Mouse (Mus musculus) forebrain, embryonic 12.5 days (tissue): ENCODE measurements around the gene Cma2. TPM values are rescaled to one million over a fixed set of nuclear protein-coding genes. Genes with fewer than 3 reads are reported as not detected.
"Not testable (repeated sequence)": the region's sequence is repeated elsewhere in the genome, so short reads cannot be mapped to it uniquely, and the experiment has no call there.

Experiments
- ATAC-seq: fragments of 200-750 bp; cut with Nextera tagmentation; 2 replicates; pipeline ENCODE4 v1.8.0; 2017; ENCODE audit warnings: moderate TSS enrichment; ENCODE audit not compliant: low FRiP score
- H3K27ac ChIP-seq: fragments of 300-500 bp; sonication (generic); 2 replicates; pipeline ENCODE4 v1.5.1; 2016; ENCODE audit warnings: mild to moderate bottlenecking
- H3K27me3 ChIP-seq: fragments of 300-500 bp; sonication (generic); 2 replicates; pipeline ENCODE4 v1.6.1; 2016; ENCODE audit warnings: mild to moderate bottlenecking
- H3K36me3 ChIP-seq: fragments of 300-500 bp; sonication (generic); replicated peaks from 2 replicates; pipeline ENCODE4 v1.6.1; 2016; ENCODE audit warnings: mild to moderate bottlenecking
- H3K4me1 ChIP-seq: fragments of 300-500 bp; sonication (generic); 2 replicates; pipeline ENCODE4 v1.6.1; 2016
- H3K4me2 ChIP-seq: fragments of 300-500 bp; sonication (generic); 2 replicates; pipeline ENCODE4 v1.6.1; 2016; ENCODE audit warnings: mild to moderate bottlenecking, moderate library complexity
- H3K4me3 ChIP-seq: fragments of 300-500 bp; sonication (generic); replicated peaks from 2 replicates; pipeline ENCODE4 v1.5.1; 2016; ENCODE audit warnings: mild to moderate bottlenecking
- H3K9ac ChIP-seq: fragments of 300-500 bp; sonication (generic); 2 replicates; pipeline ENCODE4 v1.6.1; 2016; ENCODE audit warnings: mild to moderate bottlenecking
- H3K9me3 ChIP-seq: fragments of 300-500 bp; sonication (generic); 2 replicates; pipeline ENCODE4 v1.6.1; 2016
- WGBS: fragments of 180-500 bp; shearing (Covaris S2); methylation state at CpG from one replicate; pipeline ENCODE4 v1.1.7; 2016; 5-methylcytosine and 5-hydroxymethylcytosine counted together
- polyA plus RNA-seq: library from polyadenylated mRNA; unstranded; fragments of >200 nt; fragmentation: Nextera tagmentation; extraction: Ambion mirVana; gene quantifications from 2 replicates; pipeline ENCODE4 v1.2.1, GENCODE M21; 2016

Cma2 gene
- polyA plus RNA-seq, 1 experiment from 2014 or later = not detected

DNA sequence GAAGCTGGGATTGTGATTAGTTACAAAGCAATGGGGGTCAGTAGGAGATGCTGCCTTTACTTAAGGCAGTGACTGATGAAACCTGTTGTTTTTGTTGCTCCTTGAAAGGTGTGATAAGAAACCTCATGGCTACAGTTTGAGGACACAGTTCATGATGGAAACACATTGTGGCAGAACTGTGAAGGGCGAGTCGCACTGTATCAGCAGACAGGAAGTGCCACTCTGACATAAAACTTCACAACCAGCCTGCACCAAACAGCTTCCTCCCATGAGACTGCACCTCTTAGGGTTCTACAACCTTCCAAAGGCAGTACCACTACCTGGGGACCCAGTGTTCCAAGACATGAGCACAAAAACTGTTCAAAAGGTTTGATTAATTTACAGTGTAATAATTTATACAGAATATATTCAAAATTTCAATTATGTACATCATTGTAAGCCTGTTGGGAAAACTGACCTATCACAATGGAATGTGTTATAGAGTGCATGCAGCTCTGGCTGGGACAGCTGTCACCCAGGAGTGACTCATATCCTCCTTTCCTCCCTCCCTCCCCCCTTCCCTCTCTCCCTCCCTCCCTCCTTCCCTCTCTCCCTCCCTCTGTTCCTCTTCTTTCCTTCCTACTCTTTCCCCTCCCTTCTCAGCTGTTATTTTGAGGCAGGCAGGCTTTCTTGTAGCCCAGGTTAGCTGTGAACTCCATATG is 4.4 kb upstream of the Cma2 start:
- WGBS = 88% methylated on average over 2 of the region's 2 CpGs
- no peak for ATAC-seq
- no peak overlapping the region for H3K4me2 ChIP-seq
- no peak overlapping the region for H3K27ac ChIP-seq
- no peak overlapping the region for H3K9ac ChIP-seq
- no peaks in the 10 kb centered on the region for H3K36me3 ChIP-seq
- no peaks in the 10 kb centered on the region for H3K4me1 ChIP-seq
- no peaks in the 10 kb centered on the region for H3K9me3 ChIP-seq
- no peaks in the 10 kb centered on the region for H3K27me3 ChIP-seq
- H3K4me3 ChIP-seq = no peak overlapping the region

DNA sequence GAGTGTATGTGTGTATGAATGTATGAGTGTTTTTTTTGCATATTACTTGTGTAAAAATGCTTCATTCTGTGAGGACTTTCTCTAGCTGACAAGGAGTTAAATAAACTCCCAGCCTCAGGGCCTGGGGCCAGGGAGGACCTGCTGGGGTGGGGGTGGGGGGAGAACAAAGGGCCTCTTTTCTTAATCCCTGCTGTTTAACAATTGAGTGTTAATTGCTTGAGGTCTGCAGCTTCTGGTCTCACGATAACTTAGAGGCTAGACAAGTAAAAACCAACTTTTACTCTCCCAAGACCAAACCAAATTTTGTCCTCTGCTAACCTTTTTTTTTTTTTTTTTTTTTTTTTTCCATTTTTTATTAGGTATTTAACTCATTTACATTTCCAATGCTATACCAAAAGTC is 12.5 kb downstream of the Cma2 start:
- Histone ChIP-seq H3K9me3 (no peaks in the 10 kb centered on the region), H3K4me2 (no peak overlapping the region), H3K27me3 (no peaks in the 10 kb centered on the region), H3K27ac (peak overlapping the region; percentile 71), H3K4me3 (no peak overlapping the region), H3K9ac (no peak overlapping the region), H3K4me1 (peaks cover 4% of the 10 kb centered on the region), H3K36me3 (no peaks in the 10 kb centered on the region)
- WGBS = 0% methylated on average over 1 of the region's 1 CpGs
- ATAC-seq = 0 out of 2 replicates have a peak, but pooled peaks have one; percentile 33

DNA sequence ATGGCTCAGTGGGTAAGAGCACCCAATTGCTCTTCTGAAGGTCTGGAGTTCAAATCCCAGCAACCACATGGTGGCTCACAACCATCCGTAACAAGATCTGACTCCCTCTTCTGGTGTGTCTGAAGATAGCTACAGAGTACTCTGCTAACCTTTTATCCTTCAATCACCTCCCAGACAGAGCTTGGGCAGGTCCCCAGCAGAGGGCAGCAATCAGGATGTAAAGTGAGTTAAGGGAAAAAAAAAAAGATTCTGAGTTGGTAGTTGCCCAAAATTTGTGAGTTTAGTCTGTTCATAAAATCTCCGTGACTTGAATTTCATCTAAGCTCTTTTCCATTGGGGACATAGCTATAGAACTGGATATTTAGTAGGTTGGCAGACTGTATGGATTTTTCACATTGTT is 13.1 kb downstream of the Cma2 start:
- not testable (repeated sequence) for H3K27ac ChIP-seq, ATAC-seq, H3K27me3 ChIP-seq, H3K9ac ChIP-seq, H3K9me3 ChIP-seq, H3K4me2 ChIP-seq, H3K4me1 ChIP-seq, H3K4me3 ChIP-seq, H3K36me3 ChIP-seq
- 44% methylated on average over 2 of the region's 2 CpGs for WGBS

DNA sequence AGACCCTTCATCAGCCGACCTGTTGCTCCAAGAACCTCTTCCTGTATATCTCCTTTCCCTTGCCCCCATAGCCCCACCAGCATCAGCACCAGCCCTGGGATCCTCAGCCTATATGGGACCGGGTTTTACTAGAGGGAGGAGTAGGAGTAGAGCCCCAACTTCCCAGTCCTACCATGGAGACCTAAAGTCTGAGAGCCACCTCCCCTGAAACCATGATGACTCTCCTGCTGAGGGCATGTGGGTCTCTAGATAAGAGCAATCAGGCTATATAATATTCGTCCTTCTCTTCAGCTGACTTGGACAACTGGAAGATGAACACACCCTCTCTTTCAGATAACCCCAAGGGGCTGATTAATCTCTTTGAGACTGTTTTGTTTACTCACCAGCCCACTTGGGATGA is 36.7 kb downstream of the Cma2 start:
- not testable (repeated sequence) for ATAC-seq, H3K4me2 ChIP-seq, H3K9ac ChIP-seq, H3K4me1 ChIP-seq, H3K27me3 ChIP-seq, H3K27ac ChIP-seq, H3K36me3 ChIP-seq, H3K4me3 ChIP-seq, H3K9me3 ChIP-seq
- 95% methylated on average over 2 of the region's 3 CpGs for WGBS

DNA sequence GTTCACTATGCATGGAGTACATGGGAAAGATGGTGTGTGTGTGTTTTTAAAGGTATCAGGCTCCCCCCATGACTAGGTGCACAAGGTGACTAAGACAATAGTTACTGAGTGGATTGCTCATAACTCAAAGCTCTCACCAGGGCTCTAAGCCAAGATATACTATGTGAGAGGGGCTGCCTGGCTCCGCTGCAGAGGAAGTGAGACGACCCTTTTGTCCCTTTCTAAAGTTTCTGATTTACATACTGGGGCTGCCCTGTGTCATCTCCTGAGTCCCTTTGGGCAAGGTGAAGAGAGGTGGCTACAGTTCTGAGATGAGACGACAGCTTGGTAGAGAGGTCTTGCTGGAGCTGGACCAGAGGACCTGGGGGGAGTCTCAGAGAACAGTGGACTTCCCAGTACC is 62.4 kb downstream of the Cma2 start:
- Histone ChIP-seq H3K27me3 (no peaks in the 10 kb centered on the region), H3K4me3 (no peak overlapping the region), H3K4me2 (no peak overlapping the region), H3K36me3 (no peaks in the 10 kb centered on the region), H3K4me1 (no peaks in the 10 kb centered on the region), H3K9me3 (no peaks in the 10 kb centered on the region), H3K27ac (no peak overlapping the region), H3K9ac (no peak overlapping the region)
- WGBS = 68% methylated on average over 3 of the region's 3 CpGs
- ATAC-seq = no peak

DNA sequence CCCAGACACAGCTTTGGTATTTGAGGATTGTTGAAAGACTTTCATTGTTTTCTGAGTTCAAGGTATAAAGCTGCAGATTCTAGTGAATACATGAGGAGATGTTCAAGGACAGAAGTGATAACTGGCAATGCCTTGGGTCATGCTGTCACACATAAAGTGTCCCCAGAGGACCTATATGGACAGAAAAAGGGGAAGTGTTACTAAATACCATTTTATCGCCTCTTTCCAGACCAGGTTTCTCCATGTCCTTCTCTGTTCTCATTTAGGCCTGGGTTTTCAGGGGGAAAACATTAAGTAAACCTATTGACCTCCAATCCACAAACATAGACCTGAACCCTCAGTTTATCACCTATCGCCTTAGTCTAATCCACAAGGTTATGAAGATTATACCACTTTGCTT is 63.1 kb downstream of the Cma2 start:
- 95% methylated on average over 2 of the region's 2 CpGs for WGBS
- ATAC-seq = no peak
- Histone ChIP-seq H3K4me2 (no peak overlapping the region), H3K4me1 (no peaks in the 10 kb centered on the region), H3K36me3 (no peaks in the 10 kb centered on the region), H3K9me3 (no peaks in the 10 kb centered on the region), H3K4me3 (no peak overlapping the region), H3K9ac (no peak overlapping the region), H3K27me3 (no peaks in the 10 kb centered on the region), H3K27ac (no peak overlapping the region)

DNA sequence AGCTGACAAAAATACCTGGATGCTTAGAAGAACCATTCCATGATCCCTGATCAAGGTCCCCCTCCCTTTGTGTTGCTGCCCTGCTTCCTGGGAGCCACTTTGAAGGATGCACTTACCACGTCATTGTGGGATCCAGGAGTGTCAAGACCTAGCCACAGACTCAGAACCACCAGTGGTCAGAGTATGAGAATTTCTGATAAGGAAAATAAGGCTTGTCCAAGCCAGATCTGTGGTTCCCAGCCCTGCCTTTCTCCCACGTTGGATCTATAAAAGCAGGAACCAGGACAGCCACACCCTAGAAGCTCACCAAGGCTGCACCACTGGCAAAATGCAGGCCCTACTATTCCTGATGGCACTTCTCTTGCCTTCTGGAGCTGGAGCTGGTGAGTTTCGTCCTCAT is 66.9 kb downstream of the Cma2 start, which contains the start of gene Mcpt1:
TSS of gene Mcpt1 (plus strand) at position 301 of the 400 bp plus-strand sequence.
- H3K9ac ChIP-seq, H3K4me3 ChIP-seq, H3K4me2 ChIP-seq, H3K27me3 ChIP-seq, H3K4me1 ChIP-seq, H3K27ac ChIP-seq, H3K36me3 ChIP-seq, ATAC-seq, H3K9me3 ChIP-seq: not testable (repeated sequence)
- 84% methylated on average over 3 of the region's 3 CpGs for WGBS

DNA sequence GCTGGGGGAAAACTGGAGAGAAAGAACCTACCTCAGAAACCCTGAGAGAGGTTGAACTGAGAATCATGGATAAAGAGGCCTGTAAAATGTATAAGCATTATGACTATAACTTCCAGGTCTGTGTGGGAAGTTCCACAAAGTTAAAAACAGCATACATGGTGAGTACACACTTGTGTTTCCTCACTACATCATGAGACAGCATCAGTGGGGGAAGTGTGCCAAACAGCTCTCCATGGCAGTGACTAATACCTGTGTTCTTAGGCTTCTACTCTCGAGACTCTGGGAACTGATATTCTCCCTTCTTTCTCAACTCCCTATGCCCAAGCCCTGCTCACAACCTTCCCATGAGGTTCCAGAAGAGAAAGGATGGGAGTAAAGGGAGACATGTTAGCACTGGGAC is 68.7 kb downstream of the Cma2 start:
- Histone ChIP-seq H3K4me2 (no peak overlapping the region), H3K36me3 (no peaks in the 10 kb centered on the region), H3K27ac (no peak overlapping the region), H3K9ac (no peak overlapping the region), H3K4me1 (no peaks in the 10 kb centered on the region), H3K27me3 (no peaks in the 10 kb centered on the region), H3K4me3 (no peak overlapping the region), H3K9me3 (no peaks in the 10 kb centered on the region)
- WGBS = 69% methylated on average over 1 of the region's 1 CpGs
- ATAC-seq = no peak

DNA sequence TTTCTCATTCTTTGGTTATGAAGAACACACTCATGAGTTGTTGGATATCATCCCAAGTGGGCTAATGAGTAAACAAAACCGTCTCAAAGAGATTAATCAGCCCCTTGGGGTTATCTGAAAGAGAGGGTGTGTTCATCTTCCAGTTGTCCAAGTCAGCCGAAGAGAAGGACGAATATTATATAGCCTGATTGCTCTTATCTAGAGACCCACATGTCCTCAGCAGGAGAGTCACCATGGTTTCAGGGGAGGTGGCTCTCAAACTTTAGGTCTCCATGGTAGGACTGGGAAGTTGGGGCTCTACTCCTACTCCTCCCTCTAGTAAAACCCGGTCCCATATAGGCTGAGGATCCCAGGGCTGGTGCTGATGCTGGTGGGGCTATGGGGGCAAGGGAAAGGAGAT is 70.5 kb downstream of the Cma2 start:
- ATAC-seq, H3K9me3 ChIP-seq, H3K4me2 ChIP-seq, H3K4me1 ChIP-seq, H3K9ac ChIP-seq, H3K27ac ChIP-seq, H3K27me3 ChIP-seq, H3K4me3 ChIP-seq, H3K36me3 ChIP-seq: not testable (repeated sequence)
- 90% methylated on average over 4 of the region's 4 CpGs for WGBS

Other genes with a start within 250 kb of the Cma2 start
- gene Tgm1, start 237.1 kb upstream of the Cma2 start, polyA plus RNA-seq = 0.55 and 0.58 TPM in 2 replicates
- 32.1 and 34.0 TPM in 2 replicates for gene Rabggta, start 228.7 kb upstream of the Cma2 start, polyA plus RNA-seq
- gene Dhrs1, start 205.3 kb upstream of the Cma2 start, polyA plus RNA-seq = 68.8 and 74.1 TPM in 2 replicates
- gene Nop9, start 205.3 kb upstream of the Cma2 start, polyA plus RNA-seq = 47.9 and 52.0 TPM in 2 replicates
- 0.40 TPM in 1 of 2 replicates, not detected in the other for gene Cideb, start 192.5 kb upstream of the Cma2 start, polyA plus RNA-seq
- gene Ltb4r2, start 189.6 kb upstream of the Cma2 start, polyA plus RNA-seq = 0.20 and 0.41 TPM in 2 replicates
- 0.13 and 0.19 TPM in 2 replicates for gene Ltb4r1, start 185.0 kb upstream of the Cma2 start, polyA plus RNA-seq
- 5.5 and 6.0 TPM in 2 replicates for gene Adcy4, start 166.9 kb upstream of the Cma2 start, polyA plus RNA-seq
- 5.1 and 5.9 TPM in 2 replicates for gene Ripk3, start 162.1 kb upstream of the Cma2 start, polyA plus RNA-seq
- 25.4 and 35.6 TPM in 2 replicates for gene Nfatc4, start 127.8 kb upstream of the Cma2 start, polyA plus RNA-seq
- gene Nynrin, start 97.0 kb upstream of the Cma2 start, polyA plus RNA-seq = 23.9 and 26.9 TPM in 2 replicates
- 0.04 and 0.27 TPM in 2 replicates for gene Cbln3, start 66.6 kb upstream of the Cma2 start, polyA plus RNA-seq
- 18.9 and 21.2 TPM in 2 replicates for gene Khnyn, start 66.0 kb upstream of the Cma2 start, polyA plus RNA-seq
- gene Sdr39u1, start 50.7 kb upstream of the Cma2 start, polyA plus RNA-seq = 42.6 and 51.0 TPM in 2 replicates
- not detected in 2 replicates for gene Cma1, start 6.3 kb upstream of the Cma2 start, polyA plus RNA-seq
- gene Mcpt1, start 67.0 kb downstream of the Cma2 start, polyA plus RNA-seq = not detected in 2 replicates
- not detected in 2 replicates for gene Mcpt9, start 79.5 kb downstream of the Cma2 start, polyA plus RNA-seq
- gene Mcpt2, start 91.1 kb downstream of the Cma2 start, polyA plus RNA-seq = not detected in 2 replicates
- not detected in 2 replicates for gene Mcpt4, start 111.3 kb downstream of the Cma2 start, polyA plus RNA-seq
- gene Mcpt8, start 134.3 kb downstream of the Cma2 start, polyA plus RNA-seq = not detected in 2 replicates
- gene Ctsg, start 151.6 kb downstream of the Cma2 start, polyA plus RNA-seq = not detected in 2 replicates
- gene Gzme, start 169.6 kb downstream of the Cma2 start, polyA plus RNA-seq = not detected in 2 replicates
- not detected in 2 replicates for gene Gzmd, start 181.6 kb downstream of the Cma2 start, polyA plus RNA-seq
- not detected in 2 replicates for gene Gzmg, start 208.6 kb downstream of the Cma2 start, polyA plus RNA-seq
- gene Gzmn, start 223.6 kb downstream of the Cma2 start, polyA plus RNA-seq = not detected in 2 replicates